Mouse (Mus musculus) stomach, postnatal 0 days (tissue): ENCODE results near the gene Olfr215.
"Not testable (repeated sequence)": the region's sequence is repeated elsewhere in the genome, so short reads cannot be mapped to it uniquely, and the experiment has no call there.

ENCODE experiments used
- CTCF ChIP-seq: IDR thresholded peaks from 2 replicates; pipeline ENCODE4 v1.5.1; 2016; ENCODE audit warnings: antibody characterized with exemption, low read depth, mild to moderate bottlenecking, moderate library complexity
- EP300 ChIP-seq: optimal IDR thresholded peaks from 2 replicates; pipeline ENCODE3; 2016; ENCODE audit warnings: antibody characterized with exemption

- not testable (repeated sequence) for TF ChIP-seq CTCF, EP300
These were observed 17.0 kb upstream of the Olfr215 start for GRCm38 (mm10) chr6:116600969-116601368.
